Mouse (Mus musculus) heart, adult 2 months (tissue): ENCODE data around the gene Tdg. TPM values are rescaled to one million over a fixed set of nuclear protein-coding genes. Genes with fewer than 3 reads are reported as not detected.
A peak's percentile ranks its signal among the peaks of the same experiment; 100 is the strongest.

Experiments
- DNase-seq, 2 experiments: peaks; one replicate each; pipeline ENCODE4 v3.0.0; 2021
- H3K27ac ChIP-seq: fragments of 200-600 bp; 2 replicates; pipeline ENCODE4 v1.8.1; 2022
- H3K27me3 ChIP-seq: fragments of 200-500 bp; 2 replicates; pipeline ENCODE4 v1.6.1; 2012; ENCODE audit warnings: mild to moderate bottlenecking, low read length, inconsistent platforms, mixed read lengths; ENCODE audit not compliant: control insufficient read depth, insufficient read depth
- H3K36me3 ChIP-seq: fragments of 200-500 bp; 2 replicates; pipeline ENCODE4 v1.6.1; 2012; ENCODE audit warnings: low read length, inconsistent platforms; ENCODE audit not compliant: control insufficient read depth, insufficient read depth
- H3K4me1 ChIP-seq: fragments of 200-500 bp; 2 replicates; pipeline ENCODE4 v1.6.1; 2011; ENCODE audit warnings: low read length; ENCODE audit not compliant: control insufficient read depth, insufficient read depth
- H3K4me3 ChIP-seq: fragments of 200-600 bp; 2 replicates; pipeline ENCODE4 v1.8.1; 2022
- H3K79me2 ChIP-seq: fragments of 200-500 bp; replicated peaks from 2 replicates; pipeline ENCODE4 v1.6.1; 2012; ENCODE audit warnings: mild to moderate bottlenecking, inconsistent platforms, low read length, moderate library complexity, mixed read lengths; ENCODE audit not compliant: control insufficient read depth, insufficient read depth
- H3K9ac ChIP-seq: fragments of 200-500 bp; 2 replicates; pipeline ENCODE4 v1.6.1; 2012; ENCODE audit warnings: low read depth, mild to moderate bottlenecking, control low read depth, inconsistent platforms, low read length, mixed read lengths
- CTCF ChIP-seq: fragments of 200-600 bp; IDR thresholded peaks from 2 replicates; pipeline ENCODE4 v1.8.1; 2022; ENCODE audit warnings: antibody characterized with exemption, mild to moderate bottlenecking, moderate library complexity
- EP300 ChIP-seq: fragments of 200-500 bp; IDR thresholded peaks from 2 replicates; pipeline ENCODE4 v1.6.1; 2011; ENCODE audit warnings: low read depth, low read length, control low read depth; ENCODE audit not compliant: insufficient read depth
- POLR2A ChIP-seq: fragments of 200-500 bp; IDR thresholded peaks from 2 replicates; pipeline ENCODE4 v1.6.1; 2011; ENCODE audit warnings: mild to moderate bottlenecking, low read depth, low read length, control low read depth; ENCODE audit not compliant: insufficient read depth
- WGBS: fragments of 180-500 bp; shearing (Covaris S2); methylation state at CpG from one replicate; pipeline ENCODE4 v1.1.7; 2018; 5-methylcytosine and 5-hydroxymethylcytosine counted together
- intact Hi-C: fragments of 180-260 bp; cut with DNase I; formaldehyde crosslinking; loops from one replicate; pipeline ENCODE4 v1.15.1; 2025
- polyA plus RNA-seq: library from polyadenylated mRNA; depleted of rRNA; stranded (reverse); fragments of >200 nt; gene quantifications from 2 replicates; pipeline ENCODE4 v1.2.3, GENCODE M21; 2012
- total RNA-seq, 2 experiments: library from RNA; stranded (reverse); gene quantifications; 2 replicates each; pipeline ENCODE4 v1.2.3; 2021

Gene Tdg
- total and polyA plus RNA-seq, 3 experiments, result 9.8 to 11.1 (median 10.5) TPM

GRCm38 (mm10) chr10:82690494-82690893, 60.9 kb downstream of the Tdg start, which contains the start of gene Glt8d2:
Gene Glt8d2 (minus strand): TSS chr10:82690650.
- H3K27ac ChIP-seq, result peak within 1 kb of the TSS; percentile 2
- H3K9ac ChIP-seq, result no peak within 1 kb of the TSS
- WGBS, result 3% methylated on average over 14 of the region's 14 CpGs
- H3K36me3 ChIP-seq, result no peaks in the 10 kb centered on the region
- H3K27me3 ChIP-seq, result no peaks in the 10 kb centered on the region
- intact Hi-C loops, result no loop called here
- DNase-seq, result peak; percentile 69 to 78
- no peaks in the 10 kb centered on the region for H3K79me2 ChIP-seq
- H3K4me3 ChIP-seq, result peak within 1 kb of the TSS; percentile 20
- no peaks in the 10 kb centered on the region for H3K4me1 ChIP-seq
- TF ChIP-seq EP300 (no peak), CTCF (no peak), POLR2A (peak; percentile 44; the same call in 1 of the 2 replicates)

- DNase-seq, result no peak
- WGBS, result 49% methylated on average over 5 of the region's 5 CpGs
- H3K4me3 ChIP-seq, result no peak within 1 kb of the TSS
- H3K79me2 ChIP-seq, result no peaks in the 10 kb centered on the region
- TF ChIP-seq CTCF (no peak), POLR2A (no peak), EP300 (no peak)
- H3K36me3 ChIP-seq, result no peaks in the 10 kb centered on the region
- no peak within 1 kb of the TSS for H3K9ac ChIP-seq
- H3K27ac ChIP-seq, result peak within 1 kb of the TSS; percentile 57
- H3K27me3 ChIP-seq, result no peaks in the 10 kb centered on the region
- intact Hi-C loops, result loop anchor here (2.0 kb wide), 1 partner anchor 29 kb away; no protein-coding TSS in a partner anchor
- H3K4me1 ChIP-seq, result peaks cover 3% of the 10 kb centered on the region
These were observed 66.3 kb downstream of the Tdg start, which contains the start of gene Hcfc2 for GRCm38 (mm10) chr10:82695956-82696355. Gene Hcfc2 (plus strand): TSS chr10:82696160.

DNA sequence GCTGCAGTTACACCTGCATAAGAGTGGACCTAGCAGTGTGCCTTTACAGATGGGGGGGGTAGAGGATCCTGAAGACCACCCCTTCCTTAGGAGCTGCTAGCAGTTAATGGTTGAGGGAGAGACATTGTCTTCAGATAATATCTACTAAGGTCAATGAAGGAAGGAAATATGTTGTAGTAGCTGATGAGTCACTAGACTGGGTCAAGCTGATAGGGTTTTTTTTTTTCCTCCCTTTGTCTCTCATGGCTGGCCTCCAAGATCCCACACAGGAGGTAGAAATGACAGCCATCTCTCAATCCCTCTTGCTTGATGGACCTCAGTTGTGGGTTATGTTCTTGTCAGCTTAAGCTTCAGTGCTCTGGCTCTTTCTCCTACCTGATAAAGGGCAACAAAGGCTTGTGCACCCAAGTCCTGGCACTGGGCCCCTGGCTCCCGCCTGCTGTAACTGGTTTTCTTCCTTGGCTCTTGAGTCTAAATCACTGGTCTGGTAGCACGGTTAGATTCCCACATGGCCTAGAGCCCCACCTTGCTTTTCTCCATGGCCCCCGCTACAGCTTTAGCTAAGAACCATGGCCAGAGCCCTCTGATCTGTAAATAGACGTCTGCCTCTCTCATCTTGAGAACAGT, 66.9 kb downstream of the Tdg start:
- Histone ChIP-seq H3K4me1 (peaks cover 3% of the 10 kb centered on the region), H3K27me3 (no peaks in the 10 kb centered on the region), H3K9ac (no peak overlapping the region), H3K79me2 (no peaks in the 10 kb centered on the region), H3K27ac (peak overlapping the region; percentile 57), H3K36me3 (no peaks in the 10 kb centered on the region), H3K4me3 (no peak overlapping the region)
- TF ChIP-seq CTCF (no peak), EP300 (no peak), POLR2A (no peak)
- WGBS, result 36% methylated on average over 4 of the region's 4 CpGs
- intact Hi-C loops, result loop anchor here (2.0 kb wide), 1 partner anchor 30 kb away; no protein-coding TSS in a partner anchor
- DNase-seq, result peak in 1 of 2 experiments; percentile 7

DNA sequence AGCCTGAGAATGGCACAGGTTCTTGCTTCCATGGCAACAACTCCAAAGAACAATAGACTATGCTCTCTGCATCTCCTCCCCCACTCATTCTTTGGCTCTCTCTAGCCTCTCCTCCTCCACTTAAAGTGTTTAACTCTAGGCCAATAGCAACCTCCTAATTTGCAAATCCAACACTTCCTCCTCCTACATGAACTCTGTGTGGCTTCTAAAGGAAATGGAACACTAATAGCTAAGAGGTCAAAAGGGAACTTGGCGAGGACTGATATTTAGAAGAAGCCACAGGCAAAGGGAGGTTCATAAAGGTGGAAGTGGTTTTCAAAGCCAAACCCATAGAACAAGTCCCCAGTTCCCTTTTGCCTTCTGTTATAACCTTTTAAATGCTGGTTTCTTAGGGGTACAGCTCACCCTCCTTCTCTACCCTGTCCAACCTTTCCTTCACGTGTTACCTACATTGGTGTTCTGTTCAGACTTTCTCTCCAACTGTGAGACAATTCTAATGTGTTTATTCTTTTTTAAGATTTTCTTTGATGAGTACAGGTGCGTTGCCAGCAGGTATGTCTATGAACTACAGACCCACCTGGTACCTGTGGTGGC, 67.8 kb downstream of the Tdg start:
- H3K36me3 ChIP-seq, result peaks cover 2% of the 10 kb centered on the region; the same call in 1 of the 2 replicates
- WGBS, result 60% methylated on average over 3 of the region's 3 CpGs
- no peaks in the 10 kb centered on the region for H3K27me3 ChIP-seq
- no peak overlapping the region for H3K9ac ChIP-seq
- H3K79me2 ChIP-seq, result no peaks in the 10 kb centered on the region
- TF ChIP-seq POLR2A, result no peak
- peak overlapping the region; percentile 57; the same call in 1 of the 2 replicates for H3K27ac ChIP-seq
- no peak overlapping the region for H3K4me3 ChIP-seq
- DNase-seq, result peak in 1 of 2 experiments; percentile 8
- intact Hi-C loops, result loop anchor here (2.0 kb wide), 1 partner anchor 31 kb away; no protein-coding TSS in a partner anchor
- peaks cover 3% of the 10 kb centered on the region for H3K4me1 ChIP-seq

DNA sequence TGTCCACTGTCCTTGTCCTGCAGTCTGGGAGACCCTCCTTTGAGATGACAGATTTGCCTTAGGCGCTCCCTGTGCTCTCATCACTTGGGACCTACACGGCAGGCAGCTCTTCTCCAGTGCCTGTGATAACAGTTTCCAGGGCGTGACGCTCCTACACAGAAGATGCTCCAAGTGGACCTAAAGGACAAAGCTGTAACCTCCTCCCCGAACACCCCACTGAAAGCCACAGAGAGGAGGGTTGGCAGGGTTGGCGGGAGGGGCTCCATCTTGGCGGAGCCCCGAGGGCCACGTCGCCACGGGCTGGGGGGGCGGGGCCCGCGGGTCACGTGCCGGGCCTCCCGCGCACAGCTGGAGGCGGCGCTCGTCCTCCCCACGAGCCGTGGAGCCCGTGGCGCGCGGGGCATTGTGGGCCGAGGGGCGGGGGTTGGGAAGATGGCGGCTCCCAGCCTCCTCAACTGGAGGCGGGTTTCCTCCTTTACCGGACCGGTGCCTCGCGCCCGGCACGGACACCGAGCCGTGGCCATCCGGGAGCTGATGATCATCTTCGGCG, 69.2 kb downstream of the Tdg start:
- Histone ChIP-seq H3K9ac (peak overlapping the region; percentile 87), H3K4me3 (peak overlapping the region; percentile 83), H3K36me3 (peaks cover 2% of the 10 kb centered on the region; the same call in 1 of the 2 replicates), H3K79me2 (no peaks in the 10 kb centered on the region), H3K27me3 (no peaks in the 10 kb centered on the region), H3K27ac (peak overlapping the region; percentile 72), H3K4me1 (peaks cover 3% of the 10 kb centered on the region)
- intact Hi-C loops, result loop anchor here (2.0 kb wide), 1 partner anchor 66 kb away; the partner anchor contains the start of gene Nfyb
- WGBS, result 1% methylated on average over 41 of the region's 42 CpGs
- TF ChIP-seq EP300, result no peak
- no peak for TF ChIP-seq CTCF
- TF ChIP-seq POLR2A, result peak; percentile 63
- DNase-seq, result peak; percentile 94 to 96
